In the genomic region with DNA sequence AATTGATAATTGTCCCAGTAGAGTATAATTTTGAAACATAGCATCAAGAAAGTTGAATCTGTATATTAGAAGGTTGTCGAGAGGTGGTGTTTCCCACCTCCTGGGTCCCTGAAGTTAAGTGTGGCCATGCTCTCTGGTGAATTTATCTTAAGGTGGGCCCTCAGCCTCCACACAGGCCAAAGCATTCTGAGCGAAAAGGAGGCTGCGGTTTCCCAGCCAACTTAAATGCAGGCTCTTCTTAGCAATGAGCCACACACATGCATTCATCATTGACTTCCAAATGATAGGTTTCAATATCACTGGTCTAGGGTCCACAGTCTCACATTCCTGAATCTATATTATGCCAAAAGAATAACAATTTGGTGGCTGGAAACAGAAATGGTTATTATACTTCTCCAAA, we compare ENCODE assay signal across 25 mouse cellular contexts.
DNase-seq lines count a peak whose midpoint lies in the region; ATAC-seq and TF ChIP-seq lines count a peak whose summit lies in the region.
"Had no signal": no experiment of that assay in that cellular context is flagged by ENCODE, and none has a peak within 500 bp of the region (broad histone marks: within the 10 kb centered on the region; RNA-seq: fewer than 3 reads in every experiment).

No protein-coding gene starts in this region.

- H3K36me3 ChIP-seq in embryonic facial prominence, embryonic 13.5 days = 0 out of 2 replicates have a peak, but pooled peaks cover 9% of the 10 kb centered on the region
- H3K36me3 ChIP-seq in embryonic facial prominence, embryonic 10.5 days (replicated peaks) = no peaks in the 10 kb centered on the region
- peaks cover 10% of the 10 kb centered on the region for H3K36me3 ChIP-seq in spleen, adult 2 months (ENCODE audit: control insufficient read depth, insufficient read depth, low read length)
- no peaks in the 10 kb centered on the region for H3K36me3 ChIP-seq in liver, embryonic 12.5 days
- H3K36me3 ChIP-seq: kidney, embryonic 15.5 days; limb, embryonic 12.5 days; liver, embryonic 13.5 days; midbrain, embryonic 13.5 days; neural tube, embryonic 13.5 days had no signal

- WGBS in embryonic facial prominence, embryonic 13.5 days = 66% methylated on average over 3 of the region's 3 CpGs
- WGBS in embryonic facial prominence, embryonic 10.5 days = 85% methylated on average over 3 of the region's 3 CpGs
- 74% methylated on average over 3 of the region's 3 CpGs for WGBS in spleen, adult 2 months
- WGBS in liver, embryonic 12.5 days (ENCODE audit: insufficient replicate concordance) = 60% methylated on average over 3 of the region's 3 CpGs

- H3K9ac ChIP-seq in embryonic facial prominence, embryonic 13.5 days = no peak overlapping the region
- no peak overlapping the region for H3K9ac ChIP-seq in liver, embryonic 12.5 days
- H3K9ac ChIP-seq: heart, embryonic 15.5 days; kidney, embryonic 15.5 days; limb, embryonic 12.5 days; midbrain, embryonic 13.5 days; neural tube, embryonic 13.5 days had no signal

- H3K4me1 ChIP-seq in embryonic facial prominence, embryonic 13.5 days = peaks cover 7% of the 10 kb centered on the region; the same call in 1 of the 2 replicates
- no peaks in the 10 kb centered on the region for H3K4me1 ChIP-seq in embryonic facial prominence, embryonic 10.5 days
- peaks cover 4% of the 10 kb centered on the region; the same call in 1 of the 2 replicates for H3K4me1 ChIP-seq in spleen, adult 2 months (ENCODE audit: control insufficient read depth, insufficient read depth, insufficient read length)
- H3K4me1 ChIP-seq in liver, embryonic 12.5 days = peaks cover 29% of the 10 kb centered on the region
- H3K4me1 ChIP-seq: kidney, embryonic 15.5 days; limb, embryonic 12.5 days; midbrain, embryonic 13.5 days; neural tube, embryonic 13.5 days had no signal

- no peak for TF ChIP-seq POLR2A in spleen, adult 2 months (IDR thresholded peaks at IDR 0.05; ENCODE audit: low read depth, low read length)

- DNase-seq in embryonic facial prominence, embryonic 10.5 days (ENCODE audit: low spot score) = no peak
- no peak for DNase-seq in spleen, adult 2 months (ENCODE audit: low read depth in 1 of 2, low spot score in 2 of 2)
- no peak for DNase-seq in spleen, adult 18-20 months
- DNase-seq: adrenal gland, adult 2 months; adrenal gland, postnatal 36 days; cerebellum, adult 11 months; cerebellum, adult 9-11 months; gastrocnemius, postnatal 14 days; kidney, adult 18-20 months; kidney, postnatal 36 days; lung, adult 2 months; lung, postnatal 10 days; thymus, postnatal 14 days had no signal

- no peaks in the 10 kb centered on the region for H3K9me3 ChIP-seq in embryonic facial prominence, embryonic 13.5 days
- H3K9me3 ChIP-seq in embryonic facial prominence, embryonic 10.5 days = no peaks in the 10 kb centered on the region
- no peaks in the 10 kb centered on the region for H3K9me3 ChIP-seq in liver, embryonic 12.5 days (replicated peaks)
- H3K9me3 ChIP-seq: heart, embryonic 15.5 days; kidney, embryonic 15.5 days; limb, embryonic 12.5 days; liver, embryonic 13.5 days; midbrain, embryonic 13.5 days; neural tube, embryonic 13.5 days had no signal

- TF ChIP-seq CTCF in spleen, adult 2 months (IDR thresholded peaks at IDR 0.05; ENCODE audit: extremely low read depth, insufficient read depth, insufficient read length, insufficient replicate concordance) = no peak

- no peaks in the 10 kb centered on the region for H3K27me3 ChIP-seq in embryonic facial prominence, embryonic 13.5 days
- H3K27me3 ChIP-seq in embryonic facial prominence, embryonic 10.5 days (replicated peaks; ENCODE audit: low read depth, poor library complexity, severe bottlenecking) = no peaks in the 10 kb centered on the region; the same call in 1 of the 2 replicates
- H3K27me3 ChIP-seq in spleen, adult 2 months (ENCODE audit: control insufficient read depth, insufficient read depth, low read length) = no peaks in the 10 kb centered on the region
- no peaks in the 10 kb centered on the region for H3K27me3 ChIP-seq in liver, embryonic 12.5 days (replicated peaks)
- H3K27me3 ChIP-seq: heart, embryonic 15.5 days; kidney, embryonic 15.5 days; limb, embryonic 12.5 days; liver, embryonic 13.5 days; midbrain, embryonic 13.5 days; neural tube, embryonic 13.5 days had no signal

- no peak overlapping the region for H3K4me2 ChIP-seq in embryonic facial prominence, embryonic 13.5 days
- no peak overlapping the region for H3K4me2 ChIP-seq in liver, embryonic 12.5 days
- H3K4me2 ChIP-seq: heart, embryonic 15.5 days; kidney, embryonic 15.5 days; limb, embryonic 12.5 days; midbrain, embryonic 13.5 days; neural tube, embryonic 13.5 days had no signal

- ATAC-seq in embryonic facial prominence, embryonic 13.5 days (ENCODE audit: insufficient number of reproducible peaks, insufficient read depth, low FRiP score, low TSS enrichment, low read depth) = peak; percentile 32; the same call in 1 of the 2 replicates
- no peak for ATAC-seq in liver, embryonic 12.5 days
- ATAC-seq in megakaryocyte progenitor cell, adult 5-6 weeks (replicated peaks; ENCODE audit: poor library complexity) = no peak
- ATAC-seq in activated CD4-positive, CD25-positive, alpha-beta regulatory T cell, adult 4 months = no peak
- ATAC-seq: forebrain, embryonic 14.5 days; hindbrain, embryonic 16.5 days; midbrain, embryonic 13.5 days had no signal

- no peak overlapping the region for H3K27ac ChIP-seq in embryonic facial prominence, embryonic 13.5 days
- H3K27ac ChIP-seq in embryonic facial prominence, embryonic 10.5 days (replicated peaks) = no peak overlapping the region
- H3K27ac ChIP-seq in spleen, adult 2 months (ENCODE audit: insufficient read depth, low read length) = peak overlapping the region; percentile 85
- H3K27ac ChIP-seq in liver, embryonic 12.5 days = peak overlapping the region; percentile 60; the same call in 1 of the 2 replicates
- H3K27ac ChIP-seq: heart, embryonic 15.5 days; kidney, embryonic 15.5 days; limb, embryonic 12.5 days; midbrain, embryonic 13.5 days; neural tube, embryonic 13.5 days had no signal

- no peak overlapping the region for H3K4me3 ChIP-seq in embryonic facial prominence, embryonic 13.5 days
- H3K4me3 ChIP-seq in embryonic facial prominence, embryonic 10.5 days = no peak overlapping the region
- H3K4me3 ChIP-seq in spleen, adult 2 months (ENCODE audit: extremely low read depth, insufficient read depth, insufficient read length) = no peak overlapping the region
- no peak overlapping the region for H3K4me3 ChIP-seq in liver, embryonic 12.5 days
- H3K4me3 ChIP-seq: heart, embryonic 15.5 days; kidney, embryonic 15.5 days; limb, embryonic 12.5 days; midbrain, embryonic 13.5 days; neural tube, embryonic 13.5 days had no signal

Comparison
In these comparisons a context has a peak if more than half of its experiments do, and no peak if none do; other contexts are left out.
1. H3K27ac ChIP-seq: peak in spleen, adult 2 months (single experiment) and liver, embryonic 12.5 days (single experiment); none in embryonic facial prominence, embryonic 13.5 days (single experiment) and embryonic facial prominence, embryonic 10.5 days (single experiment).